Mouse (Mus musculus) layer of hippocampus, postnatal 14 days (tissue): ENCODE measurements around the gene Tbx3. TPM values are rescaled to one million over a fixed set of nuclear protein-coding genes. Genes with fewer than 3 reads are reported as not detected.

Experiments
- DNase-seq, 2 experiments: peaks; one replicate each; pipeline ENCODE4 v3.0.0; 2021 to 2022; ENCODE audit warnings: low spot score in 2 of 2, mixed read lengths in 1 of 2
- long read RNA-seq, 2 experiments: library from polyadenylated mRNA; stranded (forward); transcript quantifications; one replicate each; pipeline ENCODE4 v2.0.0; 2021
- total RNA-seq, 2 experiments: library from RNA; stranded (reverse); gene quantifications; 2 replicates each; pipeline ENCODE4 v1.2.3; 2021

The Tbx3 gene
- 1 to 10 TPM; 3.1 to 3.9 TPM for total RNA-seq
- long read RNA-seq, experiment 1, full-length matches to known transcripts = 1 of 1 reads
- long read RNA-seq, experiment 1, partial matches to known transcripts = 0 of 1 reads
- long read RNA-seq, experiment 1, other reads (novel, unspliced or antisense) = 0 of 1 reads
- long read RNA-seq, experiment 2, full-length matches to known transcripts = 1 of 1 reads
- long read RNA-seq, experiment 2, partial matches to known transcripts = 0 of 1 reads
- long read RNA-seq, experiment 2, other reads (novel, unspliced or antisense) = 0 of 1 reads

- DNase-seq = peak; percentile 57 to 63
These were observed at the start of gene Tbx3 for GRCm38 (mm10) chr5:119670566-119671108. Tbx3 (plus strand) TSS chr5:119670669.

- no peak for DNase-seq
These were observed 48.4 kb upstream of the Tbx3 start for GRCm38 (mm10) chr5:119622076-119622475.

DNA sequence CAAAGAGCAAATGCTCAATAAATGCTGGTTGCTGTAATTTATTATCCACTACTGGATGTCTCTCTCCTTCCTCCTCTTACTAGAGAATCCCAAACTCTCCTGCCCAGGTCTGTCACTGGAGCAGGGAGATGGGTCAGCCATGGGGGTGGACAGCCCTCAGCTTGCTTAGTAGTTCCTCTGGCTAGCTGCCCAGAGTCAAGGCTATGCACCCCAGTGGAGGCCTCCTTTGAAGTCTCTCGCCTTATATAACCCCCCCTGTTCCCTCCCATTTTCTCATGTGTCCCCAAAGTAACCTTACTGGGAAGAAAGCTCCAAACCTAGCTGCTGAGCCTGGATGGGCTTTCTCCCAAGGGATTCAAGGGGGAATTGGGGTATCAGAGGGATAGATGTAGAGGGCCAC, 45.9 kb upstream of the Tbx3 start:
- DNase-seq = no peak

DNA sequence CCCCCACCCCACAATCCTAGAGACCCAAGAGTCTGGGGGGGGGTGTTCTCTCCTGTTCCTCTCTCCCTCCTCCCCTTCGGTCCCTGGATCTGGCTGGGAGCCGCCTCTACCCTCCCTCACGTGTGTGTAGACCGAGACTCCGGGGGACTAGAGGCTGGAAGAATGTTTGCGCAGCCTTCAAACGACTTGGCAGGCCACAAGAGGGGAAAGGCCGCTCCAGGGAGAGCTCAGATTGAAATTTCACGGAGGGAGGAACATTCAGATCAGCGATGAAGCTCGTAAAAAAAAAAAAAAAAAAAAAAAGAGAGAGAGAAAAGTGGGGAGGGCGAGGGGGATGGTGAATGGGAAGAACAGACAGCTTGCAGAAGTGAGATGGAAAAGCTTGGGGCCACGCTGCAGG, 44.9 kb upstream of the Tbx3 start:
- DNase-seq = no peak

DNA sequence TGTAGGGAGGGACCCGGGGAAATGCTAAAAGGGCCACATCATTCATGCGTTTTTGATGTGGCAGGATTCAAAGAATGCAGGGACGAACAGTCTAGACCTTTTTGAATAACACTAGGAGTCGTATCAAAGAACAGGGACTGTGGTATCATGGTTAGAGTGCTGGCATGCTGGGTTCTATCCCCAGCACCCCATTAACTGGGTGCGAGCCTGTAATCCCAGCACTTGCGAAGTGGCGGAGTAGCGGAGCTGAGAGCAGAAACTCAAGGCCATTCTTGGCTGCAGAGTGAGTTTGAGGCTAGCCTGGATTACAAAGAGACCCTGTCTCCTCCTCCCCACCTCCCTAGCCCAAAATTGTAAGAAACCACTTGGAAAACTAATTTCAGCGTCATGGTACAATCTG, 44.3 kb upstream of the Tbx3 start:
- no peak for DNase-seq

GRCm38 (mm10) chr5:119626662-119627061, 43.8 kb upstream of the Tbx3 start:
- peak in 1 of 2 experiments; percentile 9 for DNase-seq

GRCm38 (mm10) chr5:119628100-119628499, 42.4 kb upstream of the Tbx3 start:
- DNase-seq = no peak

DNA sequence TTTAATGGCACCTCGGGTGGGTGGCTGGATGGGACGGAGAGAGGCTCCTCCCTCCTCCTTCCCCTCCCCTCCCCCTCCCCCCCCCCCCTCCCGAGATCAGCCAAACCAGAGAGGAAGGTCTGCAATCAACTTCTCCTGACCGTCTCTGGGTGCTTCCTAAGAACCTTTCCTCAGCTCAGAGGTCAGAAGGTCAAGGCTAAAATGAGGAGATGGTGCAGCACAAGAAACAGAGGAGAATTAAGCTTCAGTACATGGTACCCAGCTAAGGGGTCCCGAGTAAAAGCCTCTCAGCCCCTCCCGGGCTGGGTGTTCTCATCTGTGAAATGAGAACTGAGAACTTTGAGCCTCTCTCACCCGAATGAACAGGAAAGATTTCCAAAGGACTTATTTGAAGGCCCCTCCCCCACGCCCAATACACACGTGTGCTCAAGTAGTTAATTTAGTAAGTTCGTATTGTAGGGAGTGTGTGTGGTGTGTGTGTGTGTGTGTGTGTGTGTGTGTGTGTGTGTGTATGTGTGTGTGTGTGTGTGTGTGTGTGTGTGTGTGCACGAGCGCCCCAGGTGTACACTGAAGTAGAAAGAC, 41.6 kb upstream of the Tbx3 start:
- no peak for DNase-seq

- no peak for DNase-seq
These were observed 36.9 kb upstream of the Tbx3 start for GRCm38 (mm10) chr5:119633581-119633980.

DNA sequence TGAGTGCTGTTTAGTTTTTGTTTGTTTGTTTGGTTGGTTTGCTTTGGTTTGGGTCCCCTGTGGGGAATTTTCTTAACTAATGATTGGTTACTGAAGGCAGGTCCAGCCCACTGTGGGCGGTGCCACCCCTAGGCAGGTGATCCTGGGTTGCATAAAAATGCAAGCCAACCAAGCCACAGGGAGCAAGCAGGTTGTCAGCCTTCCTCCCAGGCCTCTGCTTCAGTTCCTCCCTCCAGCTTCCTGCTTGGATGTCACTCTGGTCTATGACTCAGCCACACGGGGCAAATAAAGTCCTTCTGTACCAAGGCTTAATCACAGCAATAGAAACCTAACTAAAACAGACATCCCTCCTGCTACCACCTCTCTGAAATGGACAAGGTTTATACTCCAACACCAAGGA, 35.6 kb upstream of the Tbx3 start:
- no peak for DNase-seq

DNA sequence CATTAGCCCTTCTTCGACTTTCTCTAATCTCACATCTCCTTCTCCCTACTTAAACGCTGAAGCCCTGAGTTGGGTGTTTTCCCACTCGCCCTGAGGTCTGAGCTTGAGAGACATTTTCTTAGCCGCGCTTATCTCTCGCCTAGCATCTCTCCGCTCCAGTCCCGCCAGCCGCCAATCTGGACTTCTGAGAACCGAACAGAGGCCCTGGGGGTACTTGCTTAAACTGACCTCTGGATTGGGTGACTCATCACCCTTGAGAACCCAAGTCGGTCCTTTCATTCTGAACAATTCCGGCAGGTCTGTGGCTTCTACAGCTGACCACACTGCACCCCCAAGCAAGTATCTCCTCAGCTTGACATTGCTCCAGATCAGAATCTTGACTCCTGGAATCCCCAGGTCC, 32.2 kb upstream of the Tbx3 start:
- DNase-seq = no peak

DNA sequence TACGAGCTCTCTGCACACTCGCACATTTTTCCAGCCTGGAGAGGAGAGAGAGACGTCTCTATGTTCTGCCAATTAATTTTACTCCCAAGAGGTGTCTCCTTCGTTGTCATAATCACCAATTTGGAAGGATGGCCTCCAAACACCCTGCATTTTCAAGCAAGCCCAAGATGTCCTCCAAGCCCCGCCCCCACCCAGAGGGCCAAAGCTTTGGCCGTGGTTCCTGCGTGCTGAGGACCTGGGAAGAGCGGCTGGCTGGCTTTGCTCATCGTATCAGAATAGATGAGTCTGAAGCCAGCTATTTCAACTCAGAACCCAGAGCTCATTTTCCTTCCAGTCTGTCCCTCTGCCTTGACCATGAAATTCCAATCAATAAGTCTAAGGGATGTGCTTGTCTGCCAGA, 29.4 kb upstream of the Tbx3 start:
- DNase-seq = no peak

DNA sequence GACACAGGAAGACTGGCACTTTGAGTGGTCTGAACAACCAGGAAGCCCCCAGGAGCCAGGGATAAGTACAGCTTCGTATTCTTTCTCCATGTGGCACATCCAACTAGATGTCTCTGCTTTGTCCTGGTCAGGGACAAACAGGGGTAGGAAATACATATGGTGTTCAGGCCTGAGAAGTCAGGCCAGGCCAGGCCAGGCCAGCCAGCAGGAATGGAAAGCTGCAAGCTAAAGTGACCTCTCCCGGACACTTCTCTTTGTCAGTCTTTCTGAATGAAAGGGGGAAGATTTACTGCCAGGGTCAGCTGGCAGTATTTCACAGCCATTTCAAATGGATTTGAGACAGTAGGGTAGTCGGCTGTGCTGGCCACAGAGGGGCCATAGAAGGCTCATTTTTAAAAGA, 28.8 kb upstream of the Tbx3 start:
- no peak for DNase-seq

- DNase-seq = no peak
These were observed 23.5 kb upstream of the Tbx3 start for GRCm38 (mm10) chr5:119646965-119647364.

GRCm38 (mm10) chr5:119651135-119651965, 19.1 kb upstream of the Tbx3 start:
- DNase-seq = no peak

GRCm38 (mm10) chr5:119656354-119656753, 14.1 kb upstream of the Tbx3 start:
- no peak for DNase-seq

GRCm38 (mm10) chr5:119656856-119657255, 13.6 kb upstream of the Tbx3 start:
- no peak for DNase-seq

DNA sequence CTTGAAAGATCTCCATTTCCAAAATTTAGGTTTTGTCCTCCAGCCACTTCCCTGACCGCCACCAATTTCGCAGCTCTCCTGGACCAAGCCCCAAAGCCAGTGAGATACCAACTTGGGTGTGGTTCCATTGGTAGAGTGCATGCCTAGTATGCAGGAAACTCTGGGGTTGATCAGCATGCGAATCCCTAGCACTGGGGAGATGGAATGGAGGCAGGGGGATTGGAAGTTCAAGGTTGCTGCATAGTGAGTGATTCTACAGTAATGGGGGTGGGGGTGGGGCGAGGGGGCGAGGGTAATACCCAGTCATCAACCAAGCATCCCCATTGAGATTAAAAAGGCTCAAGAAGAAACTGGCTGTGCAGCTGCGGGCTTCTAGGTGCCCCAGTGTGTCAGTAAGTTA, 13.1 kb upstream of the Tbx3 start:
- no peak for DNase-seq

GRCm38 (mm10) chr5:119657804-119658203, 12.7 kb upstream of the Tbx3 start:
- DNase-seq = no peak

GRCm38 (mm10) chr5:119658396-119658795, 12.1 kb upstream of the Tbx3 start:
- no peak for DNase-seq

GRCm38 (mm10) chr5:119659041-119659440, 11.4 kb upstream of the Tbx3 start:
- no peak for DNase-seq
